Mouse (Mus musculus): Measurements from ENCODE around the gene Evi5l.

- TF ChIP-seq CTCF (IDR thresholded peaks at IDR 0.05 in 2 of 3, conservative IDR thresholded peaks at IDR 0.05 in 1 of 3; ENCODE audit: control insufficient read depth in 1 of 3, insufficient read depth in 1 of 3, low read depth in 2 of 3, low read length in 3 of 3, poor library complexity in 1 of 3, severe bottlenecking in 1 of 3) (no peak), UBTF (IDR thresholded peaks at IDR 0.05; ENCODE audit: borderline replicate concordance, insufficient read depth, low read depth, low read length) (no peak), RCOR1 (IDR thresholded peaks at IDR 0.05; ENCODE audit: low read depth, low read length) (no peak), ELF1 (IDR thresholded peaks at IDR 0.05; ENCODE audit: low read depth, low read length) (no peak), ZC3H11A (IDR thresholded peaks at IDR 0.05; ENCODE audit: low read depth, low read length) (no peak), EP300 (IDR thresholded peaks at IDR 0.05; ENCODE audit: low read depth in 1 of 2, low read length in 2 of 2) (no peak), RAD21 (IDR thresholded peaks at IDR 0.05; ENCODE audit: low read depth, low read length) (no peak), GABPA (IDR thresholded peaks at IDR 0.05; ENCODE audit: low read depth, low read length) (no peak), GATA1 (IDR thresholded peaks at IDR 0.05; ENCODE audit: low read depth, low read length) (no peak), POLR2A (IDR thresholded peaks at IDR 0.05; ENCODE audit: control insufficient read depth in 1 of 2, insufficient read depth in 1 of 2, low read depth in 1 of 2, low read length in 2 of 2, poor library complexity in 1 of 2) (no peak), CHD2 (IDR thresholded peaks at IDR 0.05; ENCODE audit: low read length) (no peak), MXI1 (IDR thresholded peaks at IDR 0.05; ENCODE audit: low read depth, low read length) (no peak)
Measured at GRCm38 (mm10) chr8:4174018-4174417, 7.7 kb downstream of the Evi5l start.

All from MEL (cell line).